19 mouse cellular contexts compared by ENCODE assay signal in genomic region chr3:82236377-82237057, GRCm38 (mm10).
DNase-seq lines count a peak whose midpoint lies in the region; ATAC-seq lines count a peak whose summit lies in the region.
"Had no signal": no experiment of that assay in that cellular context is flagged by ENCODE, and none has a peak within 500 bp of the region (broad histone marks: within the 10 kb centered on the region; RNA-seq: fewer than 3 reads in every experiment).

No protein-coding gene starts in this region.

- peak; percentile 66 for DNase-seq in forebrain, embryonic 14.5 days (ENCODE audit: low spot score)
- DNase-seq in midbrain, embryonic 10.5 days (ENCODE audit: low spot score): no peak
- no peak for DNase-seq in ovary, adult 18-20 months (ENCODE audit: low spot score)
- DNase-seq in ovary, postnatal 36 days (ENCODE audit: low spot score): no peak
- DNase-seq: kidney, adult 8-10 months; kidney, postnatal 14 days; lung, adult 18-20 months; right cerebral cortex, postnatal 14 days; spleen, adult 18-20 months; thymus, adult 18-20 months; thymus, postnatal 4 days had no signal

- no peak overlapping the region for H3K27ac ChIP-seq in forebrain, embryonic 14.5 days (ENCODE audit: low read depth, low read length)
- no peak overlapping the region for H3K27ac ChIP-seq in forebrain, embryonic 12.5 days
- peak overlapping the region; percentile 44; the same call in 1 of the 2 replicates for H3K27ac ChIP-seq in midbrain, embryonic 13.5 days
- H3K27ac ChIP-seq in midbrain, embryonic 10.5 days (replicated peaks): no peak overlapping the region
- peak overlapping the region; percentile 10; the same call in 1 of the 2 replicates for H3K27ac ChIP-seq in hindbrain, embryonic 16.5 days (ENCODE audit: low read depth, low read length)
- H3K27ac ChIP-seq in neural tube, embryonic 14.5 days (ENCODE audit: low read depth, low read length): no peak overlapping the region
- H3K27ac ChIP-seq: heart, embryonic 10.5 days; layer of hippocampus, adult 2 months had no signal

- no peak overlapping the region for H3K9ac ChIP-seq in forebrain, embryonic 14.5 days (ENCODE audit: low read length)
- H3K9ac ChIP-seq in forebrain, embryonic 12.5 days: no peak overlapping the region
- H3K9ac ChIP-seq in midbrain, embryonic 13.5 days (replicated peaks): no peak overlapping the region
- no peak overlapping the region for H3K9ac ChIP-seq in hindbrain, embryonic 16.5 days (ENCODE audit: low read depth, low read length)
- no peak overlapping the region for H3K9ac ChIP-seq in neural tube, embryonic 14.5 days (replicated peaks; ENCODE audit: low read depth, low read length)

- no peaks in the 10 kb centered on the region for H3K36me3 ChIP-seq in forebrain, embryonic 14.5 days (ENCODE audit: control insufficient read depth, insufficient read depth, low read length)
- no peaks in the 10 kb centered on the region for H3K36me3 ChIP-seq in forebrain, embryonic 12.5 days (replicated peaks)
- no peaks in the 10 kb centered on the region for H3K36me3 ChIP-seq in midbrain, embryonic 13.5 days
- no peaks in the 10 kb centered on the region for H3K36me3 ChIP-seq in midbrain, embryonic 10.5 days
- no peaks in the 10 kb centered on the region for H3K36me3 ChIP-seq in hindbrain, embryonic 16.5 days (ENCODE audit: control insufficient read depth, insufficient read depth, low read length)
- no peaks in the 10 kb centered on the region for H3K36me3 ChIP-seq in neural tube, embryonic 14.5 days (ENCODE audit: control insufficient read depth, insufficient read depth, low read length)
- H3K36me3 ChIP-seq: heart, embryonic 10.5 days had no signal

- H3K4me3 ChIP-seq in forebrain, embryonic 14.5 days (ENCODE audit: low read depth, low read length): no peak overlapping the region
- H3K4me3 ChIP-seq in forebrain, embryonic 12.5 days (replicated peaks): no peak overlapping the region
- H3K4me3 ChIP-seq in midbrain, embryonic 13.5 days (replicated peaks): no peak overlapping the region
- no peak overlapping the region for H3K4me3 ChIP-seq in midbrain, embryonic 10.5 days
- no peak overlapping the region for H3K4me3 ChIP-seq in hindbrain, embryonic 16.5 days (ENCODE audit: low read length)
- no peak overlapping the region for H3K4me3 ChIP-seq in neural tube, embryonic 14.5 days (ENCODE audit: low read depth, low read length)
- H3K4me3 ChIP-seq: heart, embryonic 10.5 days; layer of hippocampus, adult 2 months; myocyte had no signal

- no peaks in the 10 kb centered on the region for H3K9me3 ChIP-seq in forebrain, embryonic 14.5 days (replicated peaks; ENCODE audit: control insufficient read depth, low read length)
- H3K9me3 ChIP-seq in forebrain, embryonic 12.5 days: no peaks in the 10 kb centered on the region
- H3K9me3 ChIP-seq in midbrain, embryonic 13.5 days: no peaks in the 10 kb centered on the region
- no peaks in the 10 kb centered on the region for H3K9me3 ChIP-seq in midbrain, embryonic 10.5 days (replicated peaks)
- H3K9me3 ChIP-seq in hindbrain, embryonic 16.5 days (ENCODE audit: control insufficient read depth, low read length): no peaks in the 10 kb centered on the region
- no peaks in the 10 kb centered on the region for H3K9me3 ChIP-seq in neural tube, embryonic 14.5 days (ENCODE audit: control insufficient read depth, low read length)
- H3K9me3 ChIP-seq: heart, embryonic 10.5 days had no signal

- no peaks in the 10 kb centered on the region for H3K4me1 ChIP-seq in forebrain, embryonic 14.5 days (ENCODE audit: control insufficient read depth, insufficient read depth, low read length)
- no peaks in the 10 kb centered on the region for H3K4me1 ChIP-seq in forebrain, embryonic 12.5 days
- H3K4me1 ChIP-seq in midbrain, embryonic 13.5 days (replicated peaks): 0 out of 2 replicates have a peak, but pooled peaks cover 6% of the 10 kb centered on the region
- H3K4me1 ChIP-seq in midbrain, embryonic 10.5 days: no peaks in the 10 kb centered on the region
- H3K4me1 ChIP-seq in hindbrain, embryonic 16.5 days (ENCODE audit: control insufficient read depth, insufficient read depth, low read depth, low read length): no peaks in the 10 kb centered on the region
- H3K4me1 ChIP-seq in neural tube, embryonic 14.5 days (ENCODE audit: control insufficient read depth, insufficient read depth, low read length): no peaks in the 10 kb centered on the region
- H3K4me1 ChIP-seq: heart, embryonic 10.5 days had no signal

- 79% methylated on average over 2 of the region's 2 CpGs for WGBS in forebrain, embryonic 14.5 days
- 81% methylated on average over 2 of the region's 2 CpGs for WGBS in forebrain, embryonic 12.5 days
- WGBS in midbrain, embryonic 13.5 days: 50% methylated on average over 2 of the region's 2 CpGs
- 76% methylated on average over 2 of the region's 2 CpGs for WGBS in midbrain, embryonic 10.5 days
- WGBS in hindbrain, embryonic 16.5 days: 31% methylated on average over 2 of the region's 2 CpGs
- WGBS in neural tube, embryonic 14.5 days: 56% methylated on average over 2 of the region's 2 CpGs

- H3K4me2 ChIP-seq in forebrain, embryonic 14.5 days (ENCODE audit: low read length): no peak overlapping the region
- H3K4me2 ChIP-seq in forebrain, embryonic 12.5 days: no peak overlapping the region
- no peak overlapping the region for H3K4me2 ChIP-seq in midbrain, embryonic 13.5 days (replicated peaks)
- no peak overlapping the region for H3K4me2 ChIP-seq in hindbrain, embryonic 16.5 days (ENCODE audit: low read length)
- no peak overlapping the region for H3K4me2 ChIP-seq in neural tube, embryonic 14.5 days (ENCODE audit: low read depth, low read length)
- H3K4me2 ChIP-seq: liver, embryonic 11.5 days had no signal

- H3K27me3 ChIP-seq in forebrain, embryonic 14.5 days (replicated peaks; ENCODE audit: control insufficient read depth, insufficient read depth, low read length): no peaks in the 10 kb centered on the region
- no peaks in the 10 kb centered on the region for H3K27me3 ChIP-seq in forebrain, embryonic 12.5 days
- no peaks in the 10 kb centered on the region for H3K27me3 ChIP-seq in midbrain, embryonic 13.5 days
- no peaks in the 10 kb centered on the region for H3K27me3 ChIP-seq in midbrain, embryonic 10.5 days (ENCODE audit: low read depth, poor library complexity, severe bottlenecking)
- no peaks in the 10 kb centered on the region for H3K27me3 ChIP-seq in hindbrain, embryonic 16.5 days (replicated peaks; ENCODE audit: control insufficient read depth, insufficient read depth, low read length)
- H3K27me3 ChIP-seq in neural tube, embryonic 14.5 days (ENCODE audit: control insufficient read depth, insufficient read depth, low read length): no peaks in the 10 kb centered on the region

- ATAC-seq in forebrain, embryonic 14.5 days: 0 out of 2 replicates have a peak, but pooled peaks have one; percentile 29
- ATAC-seq in forebrain, embryonic 12.5 days (ENCODE audit: low FRiP score): no peak
- ATAC-seq in midbrain, embryonic 13.5 days: peak; percentile 79
- ATAC-seq in hindbrain, embryonic 16.5 days: peak; percentile 83
- peak; percentile 46 for ATAC-seq in neural tube, embryonic 14.5 days (ENCODE audit: low read depth)

Comparison
In these comparisons a context has a peak if more than half of its experiments do, and no peak if none do; other contexts are left out.
1. H3K27ac ChIP-seq: peak in midbrain, embryonic 13.5 days (single experiment) and hindbrain, embryonic 16.5 days (single experiment); none in forebrain, embryonic 14.5 days (single experiment), forebrain, embryonic 12.5 days (single experiment), midbrain, embryonic 10.5 days (single experiment) and neural tube, embryonic 14.5 days (single experiment).